Mouse (Mus musculus) hindbrain, embryonic 16.5 days (tissue): Measurements from ENCODE around the gene M1ap. TPM values are rescaled to one million over a fixed set of nuclear protein-coding genes. Genes with fewer than 3 reads are reported as not detected.

Experiments used
- ATAC-seq: fragments of 200-750 bp; cut with Nextera tagmentation; 2 replicates; pipeline ENCODE4 v1.8.0; 2017; ENCODE audit warnings: moderate TSS enrichment, moderate library complexity
- H3K27ac ChIP-seq: fragments of 300-500 bp; sonication (generic); 2 replicates; pipeline ENCODE4 v1.5.1; 2014; ENCODE audit warnings: low read depth, mild to moderate bottlenecking, control low read depth, low read length, moderate library complexity
- H3K27me3 ChIP-seq: fragments of 300-500 bp; sonication (generic); replicated peaks from 2 replicates; pipeline ENCODE4 v1.6.1; 2014; ENCODE audit warnings: low read length; ENCODE audit not compliant: control insufficient read depth, insufficient read depth
- H3K36me3 ChIP-seq: fragments of 300-500 bp; sonication (generic); 2 replicates; pipeline ENCODE4 v1.6.1; 2014; ENCODE audit warnings: mild to moderate bottlenecking, low read length, moderate library complexity, mixed read lengths; ENCODE audit not compliant: control insufficient read depth, insufficient read depth
- H3K4me1 ChIP-seq: fragments of 300-500 bp; sonication (generic); 2 replicates; pipeline ENCODE4 v1.6.1; 2014; ENCODE audit warnings: low read depth, low read length; ENCODE audit not compliant: control insufficient read depth, insufficient read depth
- H3K4me2 ChIP-seq: fragments of 300-500 bp; sonication (generic); 2 replicates; pipeline ENCODE4 v1.6.1; 2014; ENCODE audit warnings: mild to moderate bottlenecking, low read length, control low read depth, moderate library complexity
- H3K4me3 ChIP-seq: fragments of 300-500 bp; sonication (generic); 2 replicates; pipeline ENCODE4 v1.5.1; 2014; ENCODE audit warnings: mild to moderate bottlenecking, low read length, control low read depth, moderate library complexity
- H3K9ac ChIP-seq: fragments of 300-500 bp; sonication (generic); 2 replicates; pipeline ENCODE4 v1.6.1; 2014; ENCODE audit warnings: low read depth, mild to moderate bottlenecking, control low read depth, low read length, moderate library complexity
- H3K9me3 ChIP-seq: fragments of 300-500 bp; sonication (generic); 2 replicates; pipeline ENCODE4 v1.6.1; 2014; ENCODE audit warnings: mild to moderate bottlenecking, low read length, moderate library complexity; ENCODE audit not compliant: control insufficient read depth
- WGBS: fragments of 180-500 bp; shearing (Covaris S2); extraction: QIAGEN DNeasy Blood & Tissue Kit; methylation state at CpG from one replicate; pipeline ENCODE4 v1.1.7; 2014; 5-methylcytosine and 5-hydroxymethylcytosine counted together
- polyA plus RNA-seq: library from polyadenylated mRNA; unstranded; fragments of >200 nt; fragmentation: Nextera tagmentation; extraction: Ambion mirVana; gene quantifications from 2 replicates; pipeline ENCODE4 v1.2.1, GENCODE M21; 2015

M1ap gene
- polyA plus RNA-seq, 1 experiment from 2014 or later, result not detected

GRCm38 (mm10) chr6:83011255-83011654, 64.6 kb downstream of the M1ap start:
- Histone ChIP-seq H3K27ac (no peak overlapping the region), H3K27me3 (no peaks in the 10 kb centered on the region), H3K9me3 (no peaks in the 10 kb centered on the region), H3K4me3 (no peak overlapping the region), H3K4me2 (no peak overlapping the region), H3K36me3 (no peaks in the 10 kb centered on the region), H3K9ac (no peak overlapping the region), H3K4me1 (no peaks in the 10 kb centered on the region)
- ATAC-seq, result no peak
- WGBS, result 86% methylated on average over 7 of the region's 7 CpGs

- no peak overlapping the region for H3K9ac ChIP-seq
- H3K27me3 ChIP-seq, result no peaks in the 10 kb centered on the region
- H3K9me3 ChIP-seq, result no peaks in the 10 kb centered on the region
- ATAC-seq, result no peak
- no peak overlapping the region for H3K4me3 ChIP-seq
- H3K27ac ChIP-seq, result no peak overlapping the region
- no peaks in the 10 kb centered on the region for H3K4me1 ChIP-seq
- no peak overlapping the region for H3K4me2 ChIP-seq
- H3K36me3 ChIP-seq, result no peaks in the 10 kb centered on the region
- WGBS, result 75% methylated on average over 6 of the region's 6 CpGs
Observed at GRCm38 (mm10) chr6:83011756-83012155, 65.1 kb downstream of the M1ap start.

- Histone ChIP-seq H3K9me3 (no peaks in the 10 kb centered on the region), H3K4me3 (no peak overlapping the region), H3K4me2 (no peak overlapping the region), H3K9ac (no peak overlapping the region), H3K36me3 (no peaks in the 10 kb centered on the region), H3K4me1 (no peaks in the 10 kb centered on the region), H3K27ac (no peak overlapping the region), H3K27me3 (no peaks in the 10 kb centered on the region)
- WGBS, result 70% methylated on average over 5 of the region's 5 CpGs
- no peak for ATAC-seq
Observed at GRCm38 (mm10) chr6:83013444-83013843, 66.7 kb downstream of the M1ap start.

GRCm38 (mm10) chr6:83014482-83015466, 68.1 kb downstream of the M1ap start:
- no peak overlapping the region for H3K4me2 ChIP-seq
- no peak overlapping the region for H3K4me3 ChIP-seq
- H3K9me3 ChIP-seq, result no peaks in the 10 kb centered on the region
- H3K36me3 ChIP-seq, result no peaks in the 10 kb centered on the region
- no peak for ATAC-seq
- WGBS, result 77% methylated on average over 12 of the region's 12 CpGs
- H3K27ac ChIP-seq, result no peak overlapping the region
- H3K27me3 ChIP-seq, result no peaks in the 10 kb centered on the region
- H3K9ac ChIP-seq, result no peak overlapping the region
- no peaks in the 10 kb centered on the region for H3K4me1 ChIP-seq

GRCm38 (mm10) chr6:83015749-83016148, 69.0 kb downstream of the M1ap start:
- Histone ChIP-seq H3K9ac (no peak overlapping the region), H3K4me3 (no peak overlapping the region), H3K9me3 (no peaks in the 10 kb centered on the region), H3K4me2 (no peak overlapping the region), H3K27me3 (no peaks in the 10 kb centered on the region), H3K4me1 (no peaks in the 10 kb centered on the region), H3K36me3 (no peaks in the 10 kb centered on the region), H3K27ac (no peak overlapping the region)
- ATAC-seq, result no peak
- 92% methylated on average over 2 of the region's 2 CpGs for WGBS

- Histone ChIP-seq H3K36me3 (no peaks in the 10 kb centered on the region), H3K9ac (no peak overlapping the region), H3K4me2 (no peak overlapping the region), H3K27ac (no peak overlapping the region), H3K9me3 (no peaks in the 10 kb centered on the region), H3K27me3 (no peaks in the 10 kb centered on the region), H3K4me3 (no peak overlapping the region), H3K4me1 (no peaks in the 10 kb centered on the region)
- no peak for ATAC-seq
- WGBS, result 76% methylated on average over 3 of the region's 3 CpGs
Observed at GRCm38 (mm10) chr6:83017190-83017589, 70.5 kb downstream of the M1ap start.

- Histone ChIP-seq H3K4me3 (no peak overlapping the region), H3K4me2 (no peak overlapping the region), H3K27me3 (no peaks in the 10 kb centered on the region), H3K27ac (no peak overlapping the region), H3K36me3 (no peaks in the 10 kb centered on the region), H3K9me3 (no peaks in the 10 kb centered on the region), H3K4me1 (no peaks in the 10 kb centered on the region), H3K9ac (no peak overlapping the region)
- no peak for ATAC-seq
- WGBS, result 75% methylated on average over 3 of the region's 3 CpGs
Observed at GRCm38 (mm10) chr6:83019044-83019443, 72.3 kb downstream of the M1ap start.

- Histone ChIP-seq H3K9me3 (no peaks in the 10 kb centered on the region), H3K27me3 (no peaks in the 10 kb centered on the region), H3K4me2 (no peak overlapping the region), H3K27ac (no peak overlapping the region), H3K4me1 (no peaks in the 10 kb centered on the region), H3K36me3 (no peaks in the 10 kb centered on the region), H3K4me3 (no peak overlapping the region), H3K9ac (no peak overlapping the region)
- WGBS, result 90% methylated on average over 6 of the region's 6 CpGs
- no peak for ATAC-seq
Observed at GRCm38 (mm10) chr6:83020121-83020520, 73.4 kb downstream of the M1ap start.

- Histone ChIP-seq H3K4me1 (no peaks in the 10 kb centered on the region), H3K4me3 (no peak overlapping the region), H3K9ac (no peak overlapping the region), H3K27me3 (no peaks in the 10 kb centered on the region), H3K9me3 (no peaks in the 10 kb centered on the region), H3K27ac (no peak overlapping the region), H3K36me3 (no peaks in the 10 kb centered on the region), H3K4me2 (no peak overlapping the region)
- no peak for ATAC-seq
- 83% methylated on average over 4 of the region's 4 CpGs for WGBS
Observed at GRCm38 (mm10) chr6:83020836-83021593, 74.3 kb downstream of the M1ap start.
